Mouse (Mus musculus) heart, postnatal 0 days (tissue): ENCODE data around the gene Rpain.

Experiments used
- CTCF ChIP-seq: IDR thresholded peaks from 2 replicates; pipeline ENCODE4 v1.5.1; 2016; ENCODE audit warnings: antibody characterized with exemption, control low read depth, low read depth
- EP300 ChIP-seq: IDR thresholded peaks from 2 replicates; pipeline ENCODE4 v1.6.1; 2016; ENCODE audit warnings: antibody characterized with exemption, low read depth

DNA sequence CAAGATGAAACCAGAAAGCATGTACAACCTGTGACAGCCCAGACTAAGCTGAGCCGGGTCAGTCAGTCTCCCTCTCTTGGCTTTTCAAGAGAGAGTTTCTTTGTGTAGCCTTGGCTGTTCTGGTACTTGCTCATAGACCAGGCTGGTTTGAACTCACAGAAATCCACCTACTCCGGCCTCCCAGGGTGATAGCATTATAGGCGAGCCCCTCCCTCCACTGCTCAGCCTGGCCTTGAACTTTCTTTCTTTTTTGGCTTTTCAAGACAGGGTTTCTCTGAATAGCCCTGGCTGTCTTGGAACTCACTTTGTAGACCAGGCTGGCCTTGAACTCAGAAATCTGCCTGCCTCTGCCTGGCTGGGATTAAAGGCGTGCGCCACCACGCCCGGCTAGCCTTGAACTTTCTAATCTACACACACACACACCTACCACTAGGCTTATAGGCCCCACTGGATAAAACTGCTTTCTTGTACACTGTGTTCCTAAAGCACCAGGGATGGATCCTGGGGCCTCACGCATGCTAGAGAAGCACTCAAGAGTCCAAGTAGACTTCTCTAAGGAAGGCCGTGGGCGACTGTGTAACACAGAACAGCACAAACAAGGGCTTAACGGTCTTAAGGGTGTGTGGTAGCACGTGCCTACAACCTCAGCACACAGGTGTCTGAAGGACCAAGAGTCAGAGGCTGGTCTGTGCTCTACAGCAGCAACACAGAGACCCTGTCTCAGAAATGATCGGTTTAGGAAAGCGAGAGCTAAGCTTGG lies 10.9 kb downstream of the Rpain start:
- TF ChIP-seq CTCF (no peak), EP300 (no peak)
